Mouse (Mus musculus): ENCODE results near the gene Mkln1.

The Mkln1 gene

GRCm38 (mm10) chr6:31519001-31519471 is 120.5 kb downstream of the Mkln1 start:
- peak; percentile 67 for DNase-seq

GRCm38 (mm10) chr6:31520486-31521215 is 122.1 kb downstream of the Mkln1 start:
- no peak for DNase-seq

GRCm38 (mm10) chr6:31521491-31522355 is 123.2 kb downstream of the Mkln1 start:
- DNase-seq = peak; percentile 42

DNA sequence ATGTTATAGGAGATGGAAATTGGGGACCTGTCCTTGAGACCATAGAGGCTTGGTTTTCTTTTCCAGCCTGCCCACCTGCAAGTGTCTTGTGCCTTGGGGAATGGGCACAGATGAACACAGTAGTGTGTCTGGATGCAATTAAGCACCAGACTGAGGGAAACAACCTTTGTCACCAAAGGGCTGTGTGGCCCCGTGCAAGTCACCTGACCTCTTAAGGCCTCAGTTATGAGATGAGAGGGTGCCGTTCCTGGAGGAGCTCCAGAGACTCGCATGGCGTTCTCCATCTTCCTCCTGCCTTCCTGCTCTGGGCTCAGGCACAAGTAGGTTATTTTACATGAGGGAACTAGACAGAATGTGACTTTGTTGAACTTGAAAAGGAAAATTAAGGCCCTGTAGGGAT is 123.9 kb downstream of the Mkln1 start:
- no peak for DNase-seq

- no peak for DNase-seq
Measured at GRCm38 (mm10) chr6:31523039-31523438, 124.5 kb downstream of the Mkln1 start.

- no peak for DNase-seq
Measured at GRCm38 (mm10) chr6:31523657-31524056, 125.1 kb downstream of the Mkln1 start.

DNA sequence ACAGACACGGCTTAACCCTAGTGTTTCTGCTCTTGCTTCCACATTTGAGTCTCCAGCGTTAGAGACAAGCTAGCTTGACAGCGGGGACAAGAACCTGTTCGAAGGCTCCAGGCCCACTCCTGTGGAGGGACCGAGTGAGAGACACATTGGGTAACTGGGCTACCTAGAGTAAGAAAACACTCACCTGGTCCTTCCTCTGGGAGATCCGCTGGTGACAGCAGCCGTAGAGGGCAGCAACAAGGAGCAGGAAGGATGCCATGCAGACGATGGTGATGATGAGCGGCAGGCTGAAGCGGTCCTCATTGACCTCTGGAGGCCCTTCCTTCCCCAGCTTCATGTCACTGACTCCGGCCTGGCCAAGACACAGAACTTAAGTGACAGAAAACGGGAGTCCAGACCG is 125.6 kb downstream of the Mkln1 start:
- no peak for DNase-seq

GRCm38 (mm10) chr6:31524647-31525046 is 126.1 kb downstream of the Mkln1 start:
- no peak for DNase-seq

DNA sequence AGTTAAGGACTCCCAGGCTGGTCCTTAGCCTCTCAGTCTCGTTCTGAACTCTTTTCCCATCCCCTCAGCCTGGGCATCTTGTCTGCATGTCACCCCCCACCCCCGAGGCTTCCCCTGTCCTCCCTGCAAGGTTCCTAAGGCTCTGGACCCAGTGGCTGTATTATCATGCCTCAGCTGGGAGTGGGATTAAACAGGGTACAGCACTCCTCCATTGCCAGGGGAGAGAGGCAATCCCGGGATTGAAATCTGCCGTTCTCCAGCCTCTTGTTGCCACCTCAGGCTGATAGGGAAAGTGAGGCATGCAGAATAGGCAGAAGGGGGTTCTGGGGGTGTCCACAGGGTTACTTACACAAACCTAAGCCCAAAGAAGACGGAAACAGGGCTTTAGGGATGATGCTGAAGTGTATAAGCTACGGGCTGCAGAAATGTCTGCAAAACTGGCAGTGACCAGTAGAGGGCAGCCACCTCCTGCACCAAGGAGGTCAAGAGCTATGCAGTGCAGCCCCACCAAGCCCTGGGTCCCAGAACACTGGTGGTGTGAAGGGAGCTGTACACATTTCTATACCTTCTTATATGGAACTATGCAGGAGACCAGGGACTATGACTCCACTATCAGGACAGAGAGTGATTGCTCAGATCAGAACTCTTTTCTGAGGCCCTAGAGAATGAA is 126.8 kb downstream of the Mkln1 start:
- DNase-seq = peak; percentile 63

DNA sequence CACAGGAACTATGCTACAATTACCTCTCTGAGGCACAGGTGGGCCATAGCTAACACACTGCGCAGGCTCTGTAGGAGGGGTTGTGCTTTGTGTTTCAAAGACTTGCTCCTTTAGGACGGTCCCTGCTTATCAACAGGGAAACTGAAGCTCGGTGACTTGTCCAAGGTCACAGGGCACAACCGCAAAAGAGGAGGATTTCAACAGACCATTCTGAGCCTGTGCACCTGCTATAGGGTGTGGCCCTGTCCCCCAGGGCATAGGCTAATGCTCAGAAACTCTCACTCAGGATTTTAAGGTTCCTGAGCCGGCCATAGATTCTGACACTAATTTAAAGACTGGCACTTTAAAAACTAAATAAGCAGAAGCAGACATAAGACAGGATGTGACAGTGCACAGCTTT is 128.4 kb downstream of the Mkln1 start:
- DNase-seq = no peak

DNA sequence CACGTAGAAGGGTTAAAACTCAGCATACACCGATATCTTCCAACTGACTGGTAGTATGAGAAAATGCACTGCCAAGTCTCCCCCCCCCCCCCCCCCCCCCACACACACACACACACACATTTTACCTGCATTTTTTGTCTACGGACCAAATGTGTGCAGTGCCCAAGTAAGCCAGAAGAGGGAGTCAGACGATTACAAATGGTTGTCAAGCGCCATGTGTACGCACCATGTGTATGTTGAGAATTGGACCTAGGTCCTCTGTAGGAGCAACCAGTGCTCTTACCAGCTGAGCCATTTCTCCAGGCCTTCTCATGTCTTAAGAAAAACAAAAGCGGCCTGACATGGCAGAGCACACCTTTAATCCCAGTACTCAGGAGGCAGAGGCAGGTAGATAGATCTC is 129.4 kb downstream of the Mkln1 start:
- DNase-seq = peak; percentile 80

DNA sequence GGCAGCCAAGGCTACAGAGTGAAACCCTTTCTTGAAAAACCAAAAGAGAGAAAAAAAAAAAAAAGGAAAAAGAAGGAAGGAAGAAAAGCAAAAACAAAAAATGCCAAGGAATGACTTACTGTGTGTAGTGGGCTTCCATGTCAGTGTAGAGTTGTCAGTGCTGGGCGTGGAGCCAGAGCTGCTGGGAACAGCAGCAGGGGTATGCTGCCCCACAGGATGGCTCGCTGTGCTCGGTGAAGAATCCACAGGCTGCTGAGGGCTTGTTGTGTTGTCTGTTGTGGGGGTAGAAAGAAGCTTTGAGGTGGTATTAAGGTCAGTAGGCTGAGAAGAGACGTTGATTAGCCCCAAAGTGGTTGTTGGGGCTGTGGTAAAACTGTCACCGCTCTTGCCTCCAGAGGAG is 129.8 kb downstream of the Mkln1 start:
- DNase-seq = no peak

DNA sequence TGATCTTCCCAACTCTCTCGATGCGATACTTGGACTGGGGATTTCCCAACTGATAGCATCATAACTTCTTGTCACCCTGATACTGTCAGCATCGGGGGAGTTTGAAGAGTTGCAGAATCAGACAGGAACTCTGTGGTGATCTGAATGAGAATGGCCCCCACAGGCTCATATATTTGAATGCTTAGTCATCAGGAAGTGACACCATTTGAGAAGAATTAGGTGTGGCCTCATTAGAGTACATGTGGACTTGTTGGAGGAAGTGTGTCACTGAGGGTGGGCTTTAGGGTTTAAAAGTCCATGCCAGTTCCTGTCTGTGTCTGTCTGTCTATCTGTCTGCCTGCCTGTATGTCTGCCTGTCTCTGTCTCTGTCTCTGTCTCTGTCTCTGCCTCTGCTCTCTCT is 133.3 kb downstream of the Mkln1 start:
- peak; percentile 37 for DNase-seq

GRCm38 (mm10) chr6:31534705-31535104 is 136.2 kb downstream of the Mkln1 start:
- DNase-seq = no peak

- peak; percentile 53 for DNase-seq
Measured at GRCm38 (mm10) chr6:31537193-31537592, 138.7 kb downstream of the Mkln1 start.

GRCm38 (mm10) chr6:31538112-31538511 is 139.6 kb downstream of the Mkln1 start:
- no peak for DNase-seq

GRCm38 (mm10) chr6:31540018-31540417 is 141.5 kb downstream of the Mkln1 start:
- DNase-seq = no peak

GRCm38 (mm10) chr6:31544318-31544717 is 145.8 kb downstream of the Mkln1 start:
- DNase-seq = peak; percentile 69

DNA sequence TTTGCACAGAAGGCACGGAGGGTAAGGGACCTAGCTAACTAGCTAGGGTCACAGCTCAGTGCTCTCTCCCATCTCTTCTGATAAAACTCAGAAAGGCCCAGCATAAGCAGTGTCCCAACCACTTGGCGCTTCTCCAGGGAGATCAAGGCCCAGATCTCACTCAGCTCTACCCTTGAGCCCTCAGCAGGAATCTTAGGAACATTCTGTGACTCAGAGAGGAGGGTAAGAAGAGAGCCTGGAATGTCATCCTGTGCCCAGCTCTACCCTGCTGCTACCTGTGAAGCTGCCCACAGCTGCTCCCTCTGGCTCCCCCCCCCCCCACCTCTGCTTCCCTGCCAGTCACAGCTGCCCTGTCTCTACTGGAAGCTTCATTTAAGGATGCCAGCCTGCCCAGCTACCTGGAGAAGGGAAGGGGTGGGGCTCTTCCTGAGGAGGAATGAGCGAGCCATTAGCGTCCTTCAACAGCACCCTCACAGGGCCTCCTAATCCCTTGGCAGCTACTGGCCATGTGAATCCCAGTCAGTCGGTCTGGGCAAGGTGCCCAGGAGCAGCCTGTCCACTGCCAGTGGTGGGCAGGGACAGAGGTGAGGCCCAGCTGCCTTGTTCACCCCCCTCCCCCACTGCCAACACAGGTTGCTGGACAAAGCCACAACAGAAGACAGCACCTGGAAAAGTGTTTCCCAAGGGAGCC is 151.0 kb downstream of the Mkln1 start:
- peak; percentile 83 for DNase-seq

- peak; percentile 50 for DNase-seq
Measured at GRCm38 (mm10) chr6:31550876-31551532, 152.5 kb downstream of the Mkln1 start.

GRCm38 (mm10) chr6:31556460-31557100 is 158.0 kb downstream of the Mkln1 start:
- DNase-seq = no peak
